Mouse (Mus musculus) urinary bladder, postnatal 10 days (tissue): ENCODE measurements around the gene Mfsd4b1.
A peak's percentile ranks its signal among the peaks of the same experiment; 100 is the strongest.

Source experiments
- DNase-seq: peaks from one replicate; pipeline ENCODE4 v3.0.0; 2022; ENCODE audit warnings: low spot score

The Mfsd4b1 gene

DNA sequence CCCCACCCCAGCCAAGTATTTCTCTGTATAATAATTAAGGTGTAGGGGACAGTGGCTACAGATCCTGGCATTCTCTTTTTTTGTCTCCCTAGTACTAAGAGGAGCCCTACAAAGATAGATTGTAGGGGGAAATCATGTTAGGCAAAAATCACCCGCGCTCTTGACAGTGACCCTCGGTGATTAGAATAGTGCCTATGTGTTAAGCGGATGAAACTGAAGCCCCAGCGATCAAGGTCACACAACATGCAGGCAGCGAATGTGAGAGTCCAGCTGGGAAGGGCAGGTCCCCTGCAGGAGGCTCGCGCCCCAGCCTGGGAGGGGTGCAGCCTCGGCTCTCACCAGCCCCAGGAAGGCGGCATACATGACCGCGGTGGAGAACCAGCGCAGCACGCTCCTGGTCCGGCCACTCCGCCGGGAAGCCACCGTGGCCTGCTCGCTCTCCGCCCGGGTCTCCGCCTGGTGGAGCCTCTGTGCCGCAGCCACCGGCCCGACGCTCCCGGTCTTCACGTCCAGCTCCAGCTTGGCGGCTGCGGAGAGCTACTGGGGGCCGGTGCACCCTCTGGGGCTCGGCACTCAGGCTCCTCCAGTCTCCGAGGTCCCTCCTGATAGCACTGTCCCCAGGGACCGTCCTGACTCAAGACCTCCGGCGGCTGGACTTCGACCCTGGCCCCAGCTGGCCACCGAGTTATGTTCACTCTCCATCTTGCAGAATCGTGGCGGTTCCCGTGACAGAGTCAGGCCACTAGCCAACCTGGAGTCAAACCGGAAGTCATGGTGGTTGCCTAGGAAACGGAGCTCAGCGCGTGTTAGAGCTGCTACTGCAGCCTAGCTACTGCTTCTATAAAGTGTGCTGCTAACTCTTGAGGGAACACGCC is at the start of gene Mfsd4b1:
TSS of gene Mfsd4b1 (minus strand) at position 715 of the 875 bp plus-strand sequence.
- peak; percentile 20 for DNase-seq

DNA sequence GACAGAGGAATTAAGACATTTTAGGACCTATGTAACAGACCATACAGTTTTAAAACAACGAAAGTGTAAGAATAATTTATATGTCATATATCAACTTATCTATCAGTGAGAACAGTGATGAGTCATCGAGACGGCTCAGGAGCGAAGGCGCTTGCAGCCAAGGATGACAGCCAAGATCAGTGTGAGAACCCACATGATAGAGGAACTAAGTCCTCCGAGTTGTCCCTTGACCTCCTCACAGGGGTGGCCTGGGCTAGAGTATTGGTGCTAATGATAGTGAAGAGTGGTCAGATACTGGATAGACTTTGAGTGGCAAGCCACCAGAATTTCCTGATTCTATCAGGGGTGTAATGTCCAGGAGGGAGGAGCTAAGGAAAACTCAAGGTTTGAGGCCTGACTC is 48.5 kb upstream of the Mfsd4b1 start:
- DNase-seq, result no peak

DNA sequence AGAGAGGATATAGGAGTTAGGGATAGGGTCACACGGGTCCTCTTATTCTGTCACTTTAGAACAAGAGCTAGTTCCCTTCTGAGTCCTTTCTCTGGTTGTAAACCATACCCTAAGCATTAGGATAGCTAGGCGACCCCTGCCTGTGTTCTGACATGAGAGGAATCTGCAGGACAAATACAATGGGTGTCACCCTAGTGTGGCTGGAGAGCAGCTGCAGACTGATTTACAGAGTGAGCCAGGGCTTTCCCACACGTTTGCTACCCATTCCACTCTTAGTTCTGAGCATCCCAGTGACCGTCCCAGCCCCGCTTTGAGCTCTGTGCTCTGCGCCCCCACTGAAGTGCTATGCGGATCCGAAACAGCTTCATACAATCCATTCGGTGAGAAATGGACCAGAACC is 45.6 kb upstream of the Mfsd4b1 start:
- DNase-seq, result no peak

DNA sequence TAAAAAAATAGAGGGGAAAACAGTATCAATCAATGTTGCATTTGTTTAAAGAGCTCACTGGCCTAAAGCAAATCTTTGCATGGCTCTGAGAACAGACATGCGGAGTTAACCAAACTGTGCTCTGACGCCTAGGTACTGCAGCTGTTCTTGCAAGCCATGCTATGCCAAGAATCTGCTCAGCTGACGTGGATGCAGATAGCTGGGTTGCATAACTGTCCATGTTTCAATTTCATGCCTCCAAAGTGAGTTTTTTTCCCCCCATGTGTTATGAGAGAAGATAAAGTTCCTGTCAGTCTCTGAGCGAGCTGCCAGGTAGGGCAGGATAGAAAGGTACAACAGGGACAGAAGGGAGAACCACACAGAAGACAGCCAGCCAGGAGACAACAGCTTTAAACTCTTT is 44.2 kb upstream of the Mfsd4b1 start:
- no peak for DNase-seq

DNA sequence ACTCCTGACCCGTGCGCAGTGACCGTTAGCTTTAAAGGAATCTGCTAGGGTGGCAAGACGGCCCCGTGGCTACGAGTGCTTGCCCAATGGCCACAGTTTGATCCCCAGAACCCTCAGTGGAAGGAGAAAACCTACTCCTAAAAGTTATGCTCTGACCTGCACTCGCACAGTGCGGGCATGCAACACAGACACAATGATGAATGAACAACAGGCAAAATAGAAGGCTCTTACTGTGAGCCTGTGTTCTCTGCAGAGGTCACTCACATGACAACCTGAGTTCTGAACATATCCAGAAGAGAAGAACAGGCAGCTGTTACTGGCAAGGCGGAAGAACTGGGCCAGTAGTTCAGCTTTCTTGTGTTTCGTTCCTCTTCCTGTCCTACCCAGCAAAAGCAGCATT is 43.5 kb upstream of the Mfsd4b1 start:
- DNase-seq, result no peak

DNA sequence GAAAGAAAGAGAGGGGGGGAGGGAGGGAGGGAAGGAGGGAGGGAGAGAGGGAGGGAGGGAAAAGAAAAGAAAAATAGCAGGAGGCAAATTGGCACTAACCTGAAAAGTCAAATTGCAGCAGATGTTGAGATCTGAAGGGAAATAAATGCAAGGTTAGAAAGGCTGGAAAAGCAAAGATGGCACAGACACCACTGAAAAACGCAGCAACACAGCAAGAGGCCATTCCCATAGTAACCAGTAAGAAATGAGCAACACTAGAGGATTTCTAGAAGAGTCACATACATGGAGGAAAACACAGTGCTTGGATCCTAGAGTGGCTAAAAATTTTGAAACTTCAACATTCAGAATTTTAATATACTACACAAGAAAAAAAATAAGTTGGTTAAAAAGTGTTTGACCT is 42.5 kb upstream of the Mfsd4b1 start:
- DNase-seq, result no peak

DNA sequence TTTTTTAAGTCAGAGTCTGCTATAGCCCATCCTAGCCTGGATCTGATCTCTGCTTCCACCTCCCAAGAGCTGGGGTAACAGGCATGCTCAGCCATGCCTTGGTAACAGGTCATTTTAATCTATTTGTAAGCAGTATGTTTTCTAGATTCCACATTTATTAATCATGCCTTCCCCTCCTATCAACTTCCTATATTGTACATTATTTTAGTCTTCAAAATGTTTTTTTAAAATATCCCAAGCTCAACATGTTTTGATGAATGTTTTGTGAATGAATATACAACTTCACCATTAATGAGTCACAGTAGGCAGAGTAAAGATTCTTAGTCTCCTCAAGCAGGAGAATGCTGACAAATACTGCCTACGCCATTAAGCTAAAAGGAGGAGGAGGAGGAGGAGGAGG is 42.0 kb upstream of the Mfsd4b1 start:
- no peak for DNase-seq

DNA sequence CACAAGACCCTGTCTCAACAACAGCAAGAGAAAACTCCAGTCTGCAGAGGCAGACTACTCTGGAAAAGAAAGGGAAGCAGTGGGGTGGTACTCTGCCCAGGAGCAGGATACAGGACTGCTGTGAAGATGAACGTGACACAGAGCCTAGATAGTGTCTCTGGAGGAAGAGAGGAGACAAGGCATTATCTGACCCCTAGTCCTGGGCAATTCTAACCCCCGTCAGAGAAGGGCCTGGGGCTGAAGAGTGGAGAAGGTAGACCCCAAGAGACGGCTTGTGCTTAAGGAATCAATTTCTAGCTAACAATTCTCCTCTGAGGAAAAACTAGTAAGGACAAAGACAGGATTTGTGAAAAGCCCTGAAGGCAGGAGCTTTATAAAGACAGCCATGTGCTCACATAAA is 40.3 kb upstream of the Mfsd4b1 start:
- DNase-seq, result no peak

DNA sequence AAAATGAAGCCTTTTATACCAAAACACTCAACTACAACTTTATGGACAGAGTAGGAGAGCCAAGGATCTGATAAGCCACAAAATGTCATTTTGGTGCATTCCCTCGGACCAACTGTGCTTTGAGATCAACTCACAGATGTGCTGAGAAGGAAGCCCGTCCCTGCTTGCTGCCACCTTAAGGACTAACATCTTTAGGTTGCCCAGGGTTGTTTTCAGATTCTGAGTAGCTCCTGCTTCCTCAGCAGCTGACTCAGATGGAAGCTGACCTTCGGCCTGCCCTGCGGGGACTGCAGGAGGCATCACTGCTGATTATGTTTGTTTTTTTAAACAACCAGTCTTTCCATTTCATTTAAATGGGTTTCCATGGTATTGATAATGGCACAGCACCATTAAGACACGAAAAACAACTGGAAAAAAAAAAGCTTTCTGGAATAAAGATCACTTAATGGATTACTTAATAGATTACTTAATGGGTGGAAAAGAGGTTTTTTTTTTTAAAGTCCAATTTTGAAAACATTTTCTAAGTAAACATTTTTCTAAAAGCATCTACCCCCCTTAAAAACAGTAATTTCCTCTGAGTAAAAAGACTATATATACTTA is 38.3 kb upstream of the Mfsd4b1 start:
- no peak for DNase-seq

DNA sequence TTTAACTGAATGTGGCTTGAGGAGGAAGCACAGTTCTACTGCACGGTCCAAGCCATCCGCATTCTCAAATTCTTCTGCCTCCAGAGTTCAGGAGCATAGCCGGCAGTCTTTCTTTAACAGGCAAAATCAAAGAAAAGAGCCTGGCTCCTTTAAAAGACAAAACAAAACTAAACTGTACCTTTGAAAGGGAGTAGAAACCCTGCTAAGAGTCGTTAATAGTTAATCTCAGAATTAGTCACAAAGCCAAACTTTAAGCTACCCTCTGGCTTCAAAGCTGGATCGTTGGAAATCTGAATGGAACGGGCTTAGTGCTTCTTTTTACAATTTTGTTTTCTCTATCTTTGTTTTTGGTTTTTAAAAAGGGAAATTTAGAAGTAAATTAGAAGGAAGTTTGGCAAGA is 37.7 kb upstream of the Mfsd4b1 start:
- no peak for DNase-seq

DNA sequence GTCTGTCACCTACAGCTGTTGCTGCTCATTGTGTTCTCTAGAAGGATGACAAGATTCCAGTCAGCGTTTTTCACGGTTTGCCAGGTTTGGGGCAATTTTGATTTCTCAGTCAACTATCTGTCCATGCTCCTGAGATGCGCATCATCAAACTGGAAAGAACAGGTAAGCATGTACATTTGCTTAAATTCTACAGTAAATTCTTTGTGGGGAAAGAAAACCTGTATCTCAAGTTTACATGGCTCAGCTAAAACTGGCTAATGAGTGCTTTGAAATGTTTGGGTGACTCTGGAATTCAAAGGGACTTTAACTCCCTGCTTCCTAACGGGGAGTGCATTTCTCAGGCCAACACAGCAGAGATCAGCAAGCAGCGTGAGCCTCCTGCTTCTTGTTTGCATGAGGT is 36.9 kb upstream of the Mfsd4b1 start:
- no peak for DNase-seq

DNA sequence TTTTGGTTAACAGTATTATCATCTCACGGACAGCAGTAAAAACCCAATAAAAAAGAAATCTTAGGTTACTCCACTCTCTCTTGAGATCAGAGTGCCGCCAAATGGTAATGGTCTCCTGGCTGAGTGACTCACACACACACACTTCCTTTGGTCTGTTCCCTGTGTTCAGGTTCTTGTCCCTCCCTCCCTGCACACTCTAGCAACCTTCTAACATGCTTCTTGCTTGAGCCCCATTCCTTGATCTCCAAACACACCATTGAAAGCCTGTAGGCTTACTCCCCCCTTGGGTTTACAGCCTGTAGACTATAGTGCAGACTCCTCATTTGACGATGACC is 33.7 kb upstream of the Mfsd4b1 start:
- DNase-seq, result no peak

DNA sequence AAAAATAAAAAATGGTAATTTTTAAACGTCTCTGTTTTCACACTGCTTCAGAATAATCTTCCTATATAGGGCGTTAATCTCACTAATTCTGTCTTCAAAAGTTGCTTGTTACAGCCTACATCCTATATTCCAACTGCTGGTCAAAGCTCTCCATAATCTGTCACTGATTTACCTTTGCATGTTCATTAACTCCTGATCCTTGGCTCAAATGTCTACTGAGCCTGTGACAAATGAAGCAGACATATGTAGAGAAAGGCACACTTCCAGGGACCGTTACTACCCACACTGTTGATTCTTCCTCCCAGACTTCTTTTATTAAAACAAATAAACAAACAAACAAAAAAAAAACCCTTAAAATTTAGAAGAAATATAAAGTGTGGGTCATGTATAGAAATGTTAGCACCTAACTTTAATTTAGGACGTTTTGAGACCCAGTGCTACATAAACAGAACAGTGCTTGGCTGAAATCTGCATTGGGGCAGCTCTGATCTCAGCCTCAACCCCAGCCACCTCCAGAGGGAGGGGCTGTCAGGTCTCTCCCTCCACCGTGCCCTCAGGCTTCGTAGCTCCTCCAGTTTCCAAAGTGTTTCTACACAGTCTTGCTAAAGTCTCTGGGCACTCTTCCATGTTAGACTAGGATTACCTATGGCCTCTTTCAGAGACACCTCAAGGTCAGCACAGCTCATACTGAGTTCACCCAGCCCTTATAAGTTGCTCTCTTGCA is 33.2 kb upstream of the Mfsd4b1 start:
- DNase-seq, result no peak

DNA sequence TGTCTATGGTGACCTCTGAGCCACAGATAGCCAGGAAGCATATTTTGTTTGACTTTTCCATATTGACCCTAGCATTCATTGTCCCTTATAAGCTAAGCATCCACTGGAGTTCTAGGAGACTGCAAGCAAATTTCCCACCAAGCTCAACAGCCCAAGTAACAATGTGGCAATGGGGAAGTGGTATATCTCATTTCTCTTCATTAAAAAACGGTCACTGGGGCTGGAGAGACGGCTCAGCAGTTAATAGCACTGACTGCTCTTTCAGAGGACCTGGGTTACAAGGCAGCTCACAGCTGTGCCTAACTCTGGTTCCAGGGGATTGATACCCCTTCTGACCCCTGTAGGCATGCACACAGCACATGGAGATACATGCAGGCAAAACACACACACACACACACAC is 32.5 kb upstream of the Mfsd4b1 start:
- no peak for DNase-seq

DNA sequence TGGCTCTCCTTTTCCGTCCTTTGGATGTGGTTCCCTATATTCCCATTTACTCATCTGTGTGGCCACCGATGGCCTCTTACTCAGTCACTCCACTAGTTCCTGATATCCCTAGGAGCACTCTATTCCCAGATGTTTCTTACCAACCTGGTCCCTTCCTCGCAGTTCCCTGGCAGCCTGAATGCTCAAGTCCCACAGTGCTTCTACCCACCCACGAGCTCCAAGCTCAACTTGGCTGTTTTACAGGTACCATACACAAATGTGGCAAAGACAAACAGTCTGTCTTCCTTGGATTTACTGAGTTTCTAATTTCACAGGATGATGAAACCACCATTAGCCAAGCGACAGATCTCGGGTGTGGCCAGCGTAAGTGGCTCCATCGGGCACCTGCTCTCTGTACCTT is 29.4 kb upstream of the Mfsd4b1 start:
- no peak for DNase-seq

DNA sequence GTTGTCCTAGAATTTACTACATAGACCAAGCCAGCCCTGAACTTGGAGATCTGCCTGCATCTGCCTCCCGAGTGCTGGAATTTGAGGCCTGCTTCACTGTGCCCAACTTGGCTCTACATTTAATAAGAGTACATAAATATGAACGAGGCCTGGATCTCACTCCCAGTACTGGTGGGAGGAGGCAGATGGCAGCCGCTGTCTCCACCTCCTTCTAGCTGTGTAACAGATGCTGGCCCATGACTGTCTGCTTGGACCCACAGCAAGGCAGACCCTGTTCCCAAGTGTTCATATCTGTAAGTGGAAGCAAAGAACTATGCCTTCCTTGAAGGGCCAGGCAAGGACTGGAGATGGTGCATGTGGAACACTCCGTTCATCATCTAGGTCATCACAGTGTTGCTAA is 28.8 kb upstream of the Mfsd4b1 start:
- DNase-seq, result no peak

DNA sequence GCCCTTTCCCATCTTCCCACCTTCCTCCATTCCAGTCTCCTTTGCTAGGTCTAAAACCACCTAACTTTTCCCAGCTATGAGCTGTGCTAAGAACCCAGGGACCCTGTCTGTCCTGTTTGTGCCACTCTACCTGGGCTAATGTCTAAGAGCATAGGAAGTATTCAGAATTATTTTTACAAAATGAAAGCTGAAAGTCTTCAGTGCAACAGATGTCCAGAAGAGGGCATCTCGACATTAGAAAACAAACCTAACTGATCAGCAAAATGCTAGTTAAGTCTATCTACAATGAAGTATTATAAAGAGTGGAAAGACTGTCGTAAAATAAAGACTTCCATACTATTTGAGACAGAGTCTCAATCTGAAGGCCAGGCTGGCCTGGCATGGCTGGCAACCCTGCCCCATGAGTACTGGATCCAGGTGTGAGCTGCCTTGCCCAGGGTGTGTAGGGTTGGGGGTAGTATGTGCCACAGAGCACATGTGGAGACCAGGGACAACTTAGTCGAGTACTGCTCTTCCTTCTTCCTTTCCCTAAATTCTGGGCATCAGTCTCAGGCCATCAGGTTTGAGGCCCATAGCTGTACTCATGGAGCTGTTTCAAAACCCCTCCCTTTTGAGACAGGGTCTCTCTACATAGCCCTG is 28.3 kb upstream of the Mfsd4b1 start:
- no peak for DNase-seq

DNA sequence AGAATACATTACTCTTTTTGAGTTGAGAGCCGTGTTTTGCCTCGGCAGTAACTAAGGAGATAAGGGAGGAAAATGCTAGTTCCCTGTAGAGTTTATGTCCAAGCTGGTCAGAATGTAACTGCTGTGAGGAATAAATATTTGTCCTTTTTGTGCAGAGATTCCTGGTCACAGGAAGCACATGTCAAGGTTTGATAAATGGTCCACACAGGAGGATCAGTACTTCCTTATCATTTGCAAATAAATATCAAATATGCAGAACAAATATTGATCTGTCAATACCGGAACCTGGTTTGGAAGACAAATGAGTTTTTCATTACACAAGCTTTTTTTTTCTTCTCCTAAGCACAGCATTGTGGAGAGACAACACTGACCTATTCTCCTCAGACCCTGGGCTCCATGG is 26.9 kb upstream of the Mfsd4b1 start:
- DNase-seq, result no peak

DNA sequence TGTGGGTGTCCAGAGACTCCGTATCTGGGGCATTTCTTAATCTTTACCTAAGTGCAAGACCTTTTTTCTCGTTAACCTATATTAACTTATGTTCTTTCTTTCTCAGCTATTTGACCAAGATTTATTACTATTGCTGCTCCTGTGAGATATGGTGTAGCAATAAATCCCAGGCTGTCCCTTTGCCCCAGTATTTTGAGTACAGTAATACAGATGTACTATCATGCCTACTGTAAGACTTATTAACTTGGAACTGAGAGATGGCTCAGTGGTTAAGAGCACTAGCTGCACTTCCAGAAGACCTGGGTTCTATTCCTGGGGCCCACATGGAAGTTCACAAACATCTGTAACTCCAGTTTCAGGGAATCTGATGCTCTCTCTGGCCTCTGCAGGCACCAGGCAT is 25.7 kb upstream of the Mfsd4b1 start:
- no peak for DNase-seq

DNA sequence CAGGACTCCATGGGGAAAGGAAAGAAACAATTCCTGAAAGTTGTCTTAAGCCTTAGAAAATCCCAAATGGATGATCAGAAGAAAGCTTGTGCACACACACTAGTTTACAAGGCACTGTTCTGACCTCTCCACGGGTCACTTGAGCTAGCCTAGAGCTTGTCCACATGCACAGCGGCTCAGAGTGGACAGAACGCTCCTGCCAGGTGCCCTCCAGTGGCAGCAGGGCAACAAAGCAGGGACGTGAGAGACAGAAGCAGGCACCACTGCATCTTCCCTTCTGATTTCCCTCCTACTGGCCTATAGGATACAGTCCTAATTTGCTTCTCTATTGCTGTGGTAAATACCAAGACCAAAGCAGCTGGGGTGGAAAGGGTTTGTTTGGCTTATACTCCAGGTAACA is 16.3 kb upstream of the Mfsd4b1 start:
- no peak for DNase-seq

DNA sequence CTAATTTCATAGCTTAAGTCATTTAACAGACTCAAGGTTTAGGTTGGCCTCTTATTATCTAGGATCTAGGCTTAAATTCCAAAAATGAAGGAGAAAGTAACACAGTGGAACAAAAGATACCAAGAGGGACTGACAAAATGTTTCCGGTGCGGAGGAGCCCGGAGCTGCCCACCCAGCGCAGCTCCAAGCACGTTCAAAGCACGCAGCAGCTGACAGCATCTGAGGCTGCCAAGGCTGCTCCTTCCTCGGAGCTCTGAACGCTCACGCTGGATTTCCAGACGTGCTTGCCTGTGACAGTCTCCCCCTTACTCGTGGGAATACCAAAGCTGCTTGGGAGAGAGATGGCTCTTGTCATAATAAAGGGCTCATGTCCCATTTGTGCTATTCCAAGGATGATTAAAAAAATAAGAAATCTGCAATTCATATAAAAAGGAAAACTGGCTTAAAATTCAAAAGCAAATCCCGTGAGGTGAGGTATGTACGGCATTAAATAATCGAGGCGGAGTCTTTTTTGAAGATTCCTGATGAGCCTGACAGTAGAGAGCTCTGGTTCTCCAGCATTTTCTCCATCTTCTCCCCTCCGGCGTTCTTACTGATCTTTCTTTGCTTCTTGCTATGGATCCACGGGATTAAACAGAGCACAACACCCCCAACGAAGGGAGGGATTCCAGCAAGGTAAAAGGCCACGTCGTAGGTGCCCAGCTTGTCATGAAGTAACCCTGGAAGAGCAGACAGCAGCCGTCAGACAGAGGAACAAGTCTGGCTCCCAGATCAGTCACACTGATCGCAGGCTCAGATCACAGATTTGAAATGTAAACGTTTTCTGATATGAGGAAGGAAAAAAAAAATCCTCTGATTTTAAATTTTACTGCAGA is 11.9 kb upstream of the Mfsd4b1 start:
- DNase-seq, result no peak

DNA sequence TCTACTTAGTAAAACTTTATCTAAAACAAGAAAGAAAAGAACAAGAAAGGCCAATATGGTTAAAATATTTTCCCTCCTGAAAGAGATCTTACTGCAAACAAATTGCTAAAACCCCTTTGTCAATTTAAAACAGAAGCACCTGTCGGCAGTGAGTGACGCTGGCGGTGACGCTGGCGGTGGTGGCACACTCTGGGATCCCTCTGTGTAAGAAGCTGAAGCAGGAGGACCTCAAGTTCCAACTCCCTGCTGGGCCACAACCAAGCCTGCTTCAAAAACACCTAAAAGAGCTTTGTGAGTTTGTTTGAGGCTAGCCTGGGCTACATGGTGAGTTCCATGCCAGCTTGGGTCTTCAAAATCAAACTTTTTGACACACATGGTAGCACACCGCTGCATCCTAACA is 9.9 kb upstream of the Mfsd4b1 start:
- no peak for DNase-seq
